Mouse (Mus musculus) limb, embryonic 15.5 days (tissue): ENCODE data around the gene Aggf1. TPM values are rescaled to one million over a fixed set of nuclear protein-coding genes. Genes with fewer than 3 reads are reported as not detected.
A peak's percentile ranks its signal among the peaks of the same experiment; 100 is the strongest.
"Not testable (repeated sequence)": the region's sequence is repeated elsewhere in the genome, so short reads cannot be mapped to it uniquely, and the experiment has no call there.

Source experiments
- ATAC-seq: fragments of 200-750 bp; cut with Nextera tagmentation; 2 replicates; pipeline ENCODE4 v1.8.0; 2017; ENCODE audit warnings: low read depth, moderate TSS enrichment; ENCODE audit not compliant: insufficient number of reproducible peaks, low FRiP score, low TSS enrichment
- H3K27ac ChIP-seq: fragments of 300-500 bp; sonication (generic); 2 replicates; pipeline ENCODE4 v1.5.1; 2015; ENCODE audit warnings: moderate library complexity, mild to moderate bottlenecking, inconsistent platforms
- H3K27me3 ChIP-seq: fragments of 300-500 bp; sonication (generic); 2 replicates; pipeline ENCODE4 v1.6.1; 2015; ENCODE audit warnings: inconsistent platforms
- H3K36me3 ChIP-seq: fragments of 300-500 bp; sonication (generic); 2 replicates; pipeline ENCODE4 v1.6.1; 2015; ENCODE audit warnings: inconsistent platforms
- H3K4me1 ChIP-seq: fragments of 300-500 bp; sonication (generic); 2 replicates; pipeline ENCODE4 v1.6.1; 2015; ENCODE audit warnings: inconsistent platforms
- H3K4me2 ChIP-seq: fragments of 300-500 bp; sonication (generic); 2 replicates; pipeline ENCODE4 v1.6.1; 2015; ENCODE audit warnings: mild to moderate bottlenecking, inconsistent platforms
- H3K4me3 ChIP-seq: fragments of 300-500 bp; sonication (generic); 2 replicates; pipeline ENCODE4 v1.5.1; 2015; ENCODE audit warnings: mild to moderate bottlenecking, inconsistent platforms
- H3K9ac ChIP-seq: fragments of 300-500 bp; sonication (generic); 2 replicates; pipeline ENCODE4 v1.6.1; 2015; ENCODE audit warnings: inconsistent platforms
- H3K9me3 ChIP-seq: fragments of 300-500 bp; sonication (generic); 2 replicates; pipeline ENCODE4 v1.6.1; 2016; ENCODE audit warnings: inconsistent platforms
- WGBS: fragments of 180-500 bp; shearing (Covaris S2); methylation state at CpG from one replicate; pipeline ENCODE4 v1.1.7; 2015; 5-methylcytosine and 5-hydroxymethylcytosine counted together
- polyA plus RNA-seq: library from polyadenylated mRNA; unstranded; fragments of >200 nt; fragmentation: Nextera tagmentation; extraction: Ambion mirVana; gene quantifications from 2 replicates; pipeline ENCODE4 v1.2.1, GENCODE M21; 2015

The Aggf1 gene
- polyA plus RNA-seq: 29.7 and 30.8 TPM in 2 replicates

GRCm38 (mm10) chr13:95374701-95375553 is at the start of gene Aggf1:
Aggf1 (minus strand) TSS chr13:95375352.
- H3K9me3 ChIP-seq: no peaks in the 10 kb centered on the region
- peak within 1 kb of the TSS; percentile 95 for H3K9ac ChIP-seq
- peaks cover 12% of the 10 kb centered on the region for H3K36me3 ChIP-seq
- WGBS: under 1% methylated on average over 85 of the region's 86 CpGs
- H3K27me3 ChIP-seq: no peaks in the 10 kb centered on the region
- H3K4me2 ChIP-seq: peak within 1 kb of the TSS; percentile 79
- H3K27ac ChIP-seq: peak within 1 kb of the TSS; percentile 84
- ATAC-seq: peak; percentile 93
- H3K4me3 ChIP-seq: peak within 1 kb of the TSS; percentile 99
- peaks cover 10% of the 10 kb centered on the region for H3K4me1 ChIP-seq

DNA sequence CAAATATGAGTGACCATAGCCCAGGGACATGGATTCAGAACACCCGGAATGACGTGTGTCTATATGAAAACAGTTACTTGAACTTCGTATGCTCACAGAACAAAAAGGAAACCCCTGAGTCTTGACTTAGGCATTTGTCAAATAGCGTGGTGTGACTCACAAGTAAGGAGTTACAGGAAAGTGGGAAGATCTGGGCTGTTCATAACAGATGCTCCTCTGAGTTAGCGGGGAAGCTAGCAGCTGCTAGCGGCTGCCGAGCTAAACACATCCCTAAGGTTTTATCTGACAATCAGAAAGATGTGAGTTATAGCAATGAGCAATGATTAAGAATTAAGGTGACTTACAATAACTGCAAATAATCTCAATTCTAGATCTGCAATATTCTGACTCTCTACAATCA is 49.8 kb upstream of the Aggf1 start:
- no peaks in the 10 kb centered on the region for H3K27me3 ChIP-seq
- no peaks in the 10 kb centered on the region for H3K36me3 ChIP-seq
- H3K4me1 ChIP-seq: no peaks in the 10 kb centered on the region
- H3K4me2 ChIP-seq: no peak overlapping the region
- H3K27ac ChIP-seq: no peak overlapping the region
- no peaks in the 10 kb centered on the region for H3K9me3 ChIP-seq
- 68% methylated on average over 7 of the region's 7 CpGs for WGBS
- ATAC-seq: no peak
- no peak overlapping the region for H3K4me3 ChIP-seq
- no peak overlapping the region for H3K9ac ChIP-seq

- no peaks in the 10 kb centered on the region for H3K9me3 ChIP-seq
- no peaks in the 10 kb centered on the region for H3K27me3 ChIP-seq
- no peak for ATAC-seq
- no peak overlapping the region for H3K27ac ChIP-seq
- no peak overlapping the region for H3K4me3 ChIP-seq
- no peaks in the 10 kb centered on the region for H3K36me3 ChIP-seq
- no peak overlapping the region for H3K4me2 ChIP-seq
- H3K4me1 ChIP-seq: peaks cover 3% of the 10 kb centered on the region; the same call in 1 of the 2 replicates
- 25% methylated on average over 8 of the region's 8 CpGs for WGBS
- no peak overlapping the region for H3K9ac ChIP-seq
Observed at GRCm38 (mm10) chr13:95419204-95419749, 44.1 kb upstream of the Aggf1 start.

DNA sequence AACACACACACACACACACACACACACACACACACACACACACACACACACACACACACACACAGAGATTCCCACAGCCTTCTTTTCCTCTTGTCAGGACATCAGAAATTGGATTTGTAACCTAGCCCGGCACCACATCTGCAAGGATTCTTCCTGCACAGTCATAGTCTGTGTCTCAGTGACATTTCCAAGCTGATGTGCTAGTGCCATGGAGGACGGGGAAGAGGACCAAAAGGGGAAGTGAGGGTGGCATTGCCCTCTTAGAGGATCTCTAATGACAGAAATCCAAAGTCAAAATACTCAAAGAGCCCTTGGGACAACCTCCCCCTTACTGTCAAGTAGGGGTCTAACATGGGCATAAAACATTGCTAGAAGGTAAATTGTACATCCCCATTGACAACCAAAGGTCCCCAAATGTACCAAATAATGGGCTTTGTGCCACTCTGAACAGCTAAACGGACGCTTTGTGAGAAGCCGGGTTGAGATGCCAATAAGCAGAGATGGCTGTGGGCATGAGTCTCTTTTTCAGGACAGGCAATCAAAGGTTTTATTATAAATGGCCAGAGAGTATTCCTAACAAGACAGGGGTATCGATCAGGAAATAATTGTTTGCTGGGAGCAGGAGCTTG is 43.5 kb upstream of the Aggf1 start:
- 60% methylated on average over 6 of the region's 6 CpGs for WGBS
- no peak overlapping the region for H3K9ac ChIP-seq
- ATAC-seq: no peak

DNA sequence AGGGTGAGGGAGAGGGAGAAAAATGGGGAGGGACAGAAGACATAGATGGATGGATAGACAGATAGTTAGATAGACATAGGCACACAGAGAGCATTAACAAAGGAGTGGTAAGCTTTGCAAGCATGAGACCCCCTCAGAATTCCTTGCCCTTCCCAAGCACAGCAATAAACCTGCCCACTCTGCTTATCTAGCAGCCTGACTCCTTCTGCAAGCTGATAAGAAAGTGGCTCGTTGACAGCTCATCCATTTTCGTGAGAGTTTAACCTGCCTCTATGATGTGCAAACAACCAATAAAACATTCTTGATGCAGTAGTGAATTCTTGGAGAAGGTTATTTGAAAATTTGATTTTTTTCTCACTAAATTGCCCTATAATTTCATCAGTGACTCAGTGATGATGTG is 37.1 kb upstream of the Aggf1 start:
- 33% methylated on average over 2 of the region's 2 CpGs for WGBS
- Histone ChIP-seq H3K27ac (no peak overlapping the region), H3K4me1 (no peaks in the 10 kb centered on the region)

More for the DNA sequence above, 43.5 kb upstream of the Aggf1 start:
- Histone ChIP-seq H3K4me1 (peaks cover 3% of the 10 kb centered on the region; the same call in 1 of the 2 replicates), H3K36me3 (no peaks in the 10 kb centered on the region), H3K27me3 (no peaks in the 10 kb centered on the region), H3K4me3 (no peak overlapping the region), H3K27ac (no peak overlapping the region), H3K9me3 (no peaks in the 10 kb centered on the region), H3K4me2 (no peak overlapping the region)

DNA sequence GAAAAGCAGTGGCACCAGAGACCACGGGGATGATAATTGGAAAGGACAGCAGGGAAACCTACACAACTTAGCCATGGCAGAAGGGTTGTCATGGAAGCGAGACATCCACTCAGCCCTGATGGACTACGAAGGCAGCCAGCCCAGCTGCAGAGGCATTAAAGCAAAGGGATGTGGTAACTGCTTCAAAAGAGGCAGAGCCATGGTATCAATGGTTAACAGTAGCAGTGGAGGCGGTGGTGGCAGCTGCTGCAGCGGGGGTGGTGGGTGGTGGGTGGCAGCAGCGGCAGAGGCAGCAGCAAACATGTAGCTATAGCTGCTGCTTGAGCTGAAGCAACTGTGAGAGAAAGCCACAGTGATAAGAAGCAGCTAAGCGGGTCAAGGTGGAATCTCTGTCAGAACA is 18.1 kb upstream of the Aggf1 start:
- no peaks in the 10 kb centered on the region for H3K4me1 ChIP-seq
- H3K9ac ChIP-seq: no peak overlapping the region
- ATAC-seq: no peak
- H3K4me2 ChIP-seq: no peak overlapping the region
- H3K36me3 ChIP-seq: no peaks in the 10 kb centered on the region
- 88% methylated on average over 7 of the region's 7 CpGs for WGBS
- H3K4me3 ChIP-seq: no peak overlapping the region
- H3K9me3 ChIP-seq: peaks cover 5% of the 10 kb centered on the region; the same call in 1 of the 2 replicates
- H3K27me3 ChIP-seq: no peaks in the 10 kb centered on the region
- H3K27ac ChIP-seq: no peak overlapping the region

More for the DNA sequence above, 37.1 kb upstream of the Aggf1 start:
- Histone ChIP-seq H3K9me3 (no peaks in the 10 kb centered on the region), H3K27me3 (no peaks in the 10 kb centered on the region), H3K36me3 (no peaks in the 10 kb centered on the region), H3K4me3 (no peak overlapping the region), H3K9ac (no peak overlapping the region), H3K4me2 (no peak overlapping the region)
- ATAC-seq: no peak

GRCm38 (mm10) chr13:95389866-95390865 is 15.0 kb upstream of the Aggf1 start:
- H3K9ac ChIP-seq: no peak overlapping the region
- no peaks in the 10 kb centered on the region for H3K4me1 ChIP-seq
- no peaks in the 10 kb centered on the region for H3K27me3 ChIP-seq
- ATAC-seq: no peak
- H3K4me3 ChIP-seq: no peak overlapping the region
- 30% methylated on average over 24 of the region's 24 CpGs for WGBS
- H3K36me3 ChIP-seq: no peaks in the 10 kb centered on the region
- H3K27ac ChIP-seq: no peak overlapping the region
- H3K9me3 ChIP-seq: no peaks in the 10 kb centered on the region
- H3K4me2 ChIP-seq: no peak overlapping the region

DNA sequence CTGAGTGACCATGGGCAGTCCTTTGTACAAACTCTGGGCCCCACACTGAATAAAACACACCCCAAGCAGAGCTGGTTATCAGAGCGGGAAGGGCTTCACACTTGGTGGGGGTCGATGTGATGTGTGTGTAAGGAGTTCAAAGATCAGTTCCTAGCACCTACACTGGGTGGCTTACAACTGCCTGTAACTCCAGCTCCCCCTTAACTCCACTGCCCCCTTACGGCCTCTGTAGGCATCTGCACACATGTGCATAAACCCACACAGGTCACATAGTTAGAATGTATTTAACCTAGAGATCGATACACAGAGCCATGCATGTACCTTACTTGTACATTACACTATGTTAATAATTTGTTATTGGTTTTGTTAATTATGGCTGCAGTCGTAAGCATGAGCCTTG is 13.1 kb upstream of the Aggf1 start:
- H3K27ac ChIP-seq: no peak overlapping the region
- no peaks in the 10 kb centered on the region for H3K4me1 ChIP-seq
- H3K9me3 ChIP-seq: no peaks in the 10 kb centered on the region
- H3K4me3 ChIP-seq: no peak overlapping the region
- no peak overlapping the region for H3K9ac ChIP-seq
- 81% methylated on average over 5 of the region's 5 CpGs for WGBS
- H3K27me3 ChIP-seq: no peaks in the 10 kb centered on the region
- H3K4me2 ChIP-seq: no peak overlapping the region
- no peaks in the 10 kb centered on the region for H3K36me3 ChIP-seq
- ATAC-seq: no peak

DNA sequence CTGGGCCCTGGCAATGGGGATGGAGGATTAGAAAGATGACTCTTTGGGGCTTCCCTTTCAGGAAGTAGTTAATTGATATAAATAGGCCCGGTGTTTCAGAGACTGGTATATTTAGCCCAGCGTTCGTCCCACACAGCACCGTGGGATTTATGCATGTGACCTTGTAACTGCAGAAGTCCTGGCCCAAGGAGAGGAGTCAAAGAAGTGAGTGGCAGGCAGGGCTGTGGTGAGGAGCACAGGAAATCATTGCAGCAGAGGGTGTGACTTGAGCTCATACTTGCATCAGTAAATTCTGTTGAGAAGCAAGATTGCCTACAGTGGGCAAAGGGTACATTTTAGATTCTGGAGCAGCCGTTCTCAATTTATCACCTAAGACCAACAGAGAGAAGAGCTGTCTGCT is 7.3 kb upstream of the Aggf1 start:
- H3K4me1 ChIP-seq: no peaks in the 10 kb centered on the region
- H3K4me3 ChIP-seq: no peak overlapping the region
- no peak overlapping the region for H3K9ac ChIP-seq
- no peaks in the 10 kb centered on the region for H3K27me3 ChIP-seq
- H3K9me3 ChIP-seq: no peaks in the 10 kb centered on the region
- WGBS: 75% methylated on average over 5 of the region's 5 CpGs
- H3K36me3 ChIP-seq: no peaks in the 10 kb centered on the region
- H3K27ac ChIP-seq: no peak overlapping the region
- H3K4me2 ChIP-seq: no peak overlapping the region
- no peak for ATAC-seq

- no peak for ATAC-seq
Observed at GRCm38 (mm10) chr13:95378696-95379095, 3.5 kb upstream of the Aggf1 start.

DNA sequence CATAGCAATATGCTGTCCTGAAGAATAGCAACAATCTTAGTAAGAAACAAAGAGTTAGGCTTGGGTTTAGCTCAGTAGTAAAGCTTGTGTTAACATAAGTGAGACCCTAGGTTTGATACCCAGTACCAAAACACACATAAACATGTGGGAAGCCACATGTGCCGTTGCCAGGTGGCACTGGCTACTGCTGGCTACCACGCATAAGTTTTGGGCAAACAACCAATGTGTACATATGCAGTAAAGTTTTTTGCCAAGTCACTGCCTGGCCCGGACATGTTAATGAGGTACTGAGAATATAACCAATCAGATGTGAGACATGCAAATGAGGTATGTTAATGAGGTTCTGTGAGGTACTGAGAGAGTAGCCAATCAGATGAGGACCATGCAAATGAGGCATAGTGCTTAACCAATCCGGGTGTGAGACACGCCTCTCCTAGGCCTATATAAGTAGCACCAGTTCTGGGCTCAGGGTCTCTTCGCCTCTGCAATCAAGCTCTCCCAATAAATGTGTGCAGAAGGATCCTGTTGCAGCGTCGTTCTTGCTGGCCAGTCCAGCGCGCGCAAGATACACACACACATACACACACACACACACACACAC is 1.6 kb upstream of the Aggf1 start:
- H3K9me3 ChIP-seq, H3K4me2 ChIP-seq, H3K27me3 ChIP-seq, H3K9ac ChIP-seq, H3K4me3 ChIP-seq, H3K36me3 ChIP-seq, ATAC-seq, H3K27ac ChIP-seq, H3K4me1 ChIP-seq: not testable (repeated sequence)
- 93% methylated on average over 11 of the region's 11 CpGs for WGBS

More at GRCm38 (mm10) chr13:95378696-95379095, 3.5 kb upstream of the Aggf1 start:
- no peak overlapping the region for H3K4me2 ChIP-seq
- H3K4me3 ChIP-seq: no peak overlapping the region
- peaks cover 6% of the 10 kb centered on the region for H3K4me1 ChIP-seq
- no peak overlapping the region for H3K27ac ChIP-seq
- H3K27me3 ChIP-seq: no peaks in the 10 kb centered on the region
- WGBS: 74% methylated on average over 3 of the region's 3 CpGs
- H3K9ac ChIP-seq: no peak overlapping the region
- H3K9me3 ChIP-seq: no peaks in the 10 kb centered on the region
- no peaks in the 10 kb centered on the region for H3K36me3 ChIP-seq
